Mouse (Mus musculus) thymus, adult 2 months (tissue): ENCODE results near the gene Rfxank.

Source experiments
- CTCF ChIP-seq: fragments of 200-500 bp; IDR thresholded peaks from 2 replicates; pipeline ENCODE4 v1.5.1; 2012; ENCODE audit warnings: mild to moderate bottlenecking, control low read depth, low read length, moderate library complexity, borderline replicate concordance; ENCODE audit not compliant: control insufficient read depth, poor library complexity, insufficient read depth; ENCODE audit errors: extremely low read depth
- POLR2A ChIP-seq: fragments of 200-500 bp; IDR thresholded peaks from 2 replicates; pipeline ENCODE4 v1.6.1; 2012; ENCODE audit warnings: mild to moderate bottlenecking, low read length, control low read depth, moderate library complexity; ENCODE audit not compliant: control insufficient read depth, poor library complexity, insufficient read depth; ENCODE audit errors: extremely low read depth

- no peak for TF ChIP-seq CTCF
- no peak for TF ChIP-seq POLR2A
Observed at GRCm38 (mm10) chr8:70124992-70125391, 14.0 kb downstream of the Rfxank start.
